Mouse (Mus musculus) heart, adult 2 months (tissue): ENCODE results near the gene Anapc16. TPM values are rescaled to one million over a fixed set of nuclear protein-coding genes. Genes with fewer than 3 reads are reported as not detected.

Experiments
- DNase-seq, 2 experiments: peaks; one replicate each; pipeline ENCODE4 v3.0.0; 2021
- H3K27ac ChIP-seq: fragments of 200-600 bp; 2 replicates; pipeline ENCODE4 v1.8.1; 2022
- H3K27me3 ChIP-seq: fragments of 200-500 bp; 2 replicates; pipeline ENCODE4 v1.6.1; 2012; ENCODE audit warnings: mild to moderate bottlenecking, low read length, inconsistent platforms, mixed read lengths; ENCODE audit not compliant: control insufficient read depth, insufficient read depth
- H3K36me3 ChIP-seq: fragments of 200-500 bp; 2 replicates; pipeline ENCODE4 v1.6.1; 2012; ENCODE audit warnings: low read length, inconsistent platforms; ENCODE audit not compliant: control insufficient read depth, insufficient read depth
- H3K4me1 ChIP-seq: fragments of 200-500 bp; 2 replicates; pipeline ENCODE4 v1.6.1; 2011; ENCODE audit warnings: low read length; ENCODE audit not compliant: control insufficient read depth, insufficient read depth
- H3K4me3 ChIP-seq: fragments of 200-600 bp; 2 replicates; pipeline ENCODE4 v1.8.1; 2022
- H3K79me2 ChIP-seq: fragments of 200-500 bp; replicated peaks from 2 replicates; pipeline ENCODE4 v1.6.1; 2012; ENCODE audit warnings: mild to moderate bottlenecking, inconsistent platforms, low read length, moderate library complexity, mixed read lengths; ENCODE audit not compliant: control insufficient read depth, insufficient read depth
- H3K9ac ChIP-seq: fragments of 200-500 bp; 2 replicates; pipeline ENCODE4 v1.6.1; 2012; ENCODE audit warnings: low read depth, mild to moderate bottlenecking, control low read depth, inconsistent platforms, low read length, mixed read lengths
- CTCF ChIP-seq: fragments of 200-600 bp; IDR thresholded peaks from 2 replicates; pipeline ENCODE4 v1.8.1; 2022; ENCODE audit warnings: antibody characterized with exemption, mild to moderate bottlenecking, moderate library complexity
- EP300 ChIP-seq: fragments of 200-500 bp; IDR thresholded peaks from 2 replicates; pipeline ENCODE4 v1.6.1; 2011; ENCODE audit warnings: low read depth, low read length, control low read depth; ENCODE audit not compliant: insufficient read depth
- POLR2A ChIP-seq: fragments of 200-500 bp; IDR thresholded peaks from 2 replicates; pipeline ENCODE4 v1.6.1; 2011; ENCODE audit warnings: mild to moderate bottlenecking, low read depth, low read length, control low read depth; ENCODE audit not compliant: insufficient read depth
- WGBS: fragments of 180-500 bp; shearing (Covaris S2); methylation state at CpG from one replicate; pipeline ENCODE4 v1.1.7; 2018; 5-methylcytosine and 5-hydroxymethylcytosine counted together
- intact Hi-C: fragments of 180-260 bp; cut with DNase I; formaldehyde crosslinking; loops from one replicate; pipeline ENCODE4 v1.15.1; 2025
- polyA plus RNA-seq: library from polyadenylated mRNA; depleted of rRNA; stranded (reverse); fragments of >200 nt; gene quantifications from 2 replicates; pipeline ENCODE4 v1.2.3, GENCODE M21; 2012
- total RNA-seq, 2 experiments: library from RNA; stranded (reverse); gene quantifications; 2 replicates each; pipeline ENCODE4 v1.2.3; 2021

Gene Anapc16
- total and polyA plus RNA-seq, 3 experiments, result 58.6 to 90.3 (median 70.1) TPM

DNA sequence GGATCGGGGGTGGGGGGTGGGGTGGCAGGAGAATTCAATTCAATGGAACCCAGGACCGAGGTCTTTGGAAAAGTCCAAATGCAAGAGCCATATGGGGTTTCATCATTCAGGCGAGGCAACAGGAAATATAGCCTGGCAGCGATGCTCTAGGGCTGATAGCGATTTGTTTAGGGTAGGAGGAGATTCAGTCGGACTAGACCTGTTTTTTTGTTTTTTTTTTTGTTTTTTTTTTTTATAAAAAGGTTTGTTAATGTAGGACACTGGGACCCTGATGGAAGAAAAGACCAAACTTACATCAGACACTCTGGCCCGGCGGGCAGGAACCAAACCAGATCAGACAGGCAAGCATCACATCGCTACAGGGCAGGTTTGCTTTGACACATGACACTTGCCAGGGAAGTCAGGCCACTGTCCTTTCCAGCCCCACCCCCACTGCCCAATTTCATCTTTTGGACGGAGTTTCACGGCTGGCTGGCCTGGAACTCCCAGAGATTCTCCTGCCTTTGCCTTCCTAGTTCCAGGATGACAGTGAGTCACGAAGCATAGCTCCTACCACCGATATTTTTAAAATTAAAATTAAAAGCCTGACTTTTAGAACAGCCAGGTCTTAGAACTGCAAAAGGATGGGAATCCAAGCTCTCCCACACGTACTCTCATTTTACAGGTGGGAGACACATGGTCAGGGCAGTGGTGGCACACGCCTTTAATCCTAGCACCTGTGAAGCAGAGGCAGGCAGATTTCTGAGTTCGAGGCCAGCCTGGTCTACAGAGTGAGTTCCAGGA is 50.0 kb downstream of the Anapc16 start:
- whole genome bisulfite sequencing, result 37% methylated on average over 16 of the region's 16 CpGs
- H3K4me1 ChIP-seq, result peaks cover 12% of the 10 kb centered on the region
- DNase-seq, result peak; percentile 51 to 63
- H3K27me3 ChIP-seq, result no peaks in the 10 kb centered on the region
- H3K4me3 ChIP-seq, result peak overlapping the region; percentile 78
- intact Hi-C loops, result loop anchor here (1.0 to 5.0 kb wide), 3 partner anchors 17 to 39 kb away; no protein-coding TSS in a partner anchor
- 0 out of 2 replicates have a peak, but pooled peaks have one; percentile 18 for TF ChIP-seq EP300
- no peak for TF ChIP-seq POLR2A
- H3K79me2 ChIP-seq, result peaks cover 3% of the 10 kb centered on the region; the same call in 1 of the 2 replicates
- H3K27ac ChIP-seq, result peak overlapping the region; percentile 97
- peaks cover 9% of the 10 kb centered on the region for H3K36me3 ChIP-seq
- H3K9ac ChIP-seq, result peak overlapping the region; percentile 45

DNA sequence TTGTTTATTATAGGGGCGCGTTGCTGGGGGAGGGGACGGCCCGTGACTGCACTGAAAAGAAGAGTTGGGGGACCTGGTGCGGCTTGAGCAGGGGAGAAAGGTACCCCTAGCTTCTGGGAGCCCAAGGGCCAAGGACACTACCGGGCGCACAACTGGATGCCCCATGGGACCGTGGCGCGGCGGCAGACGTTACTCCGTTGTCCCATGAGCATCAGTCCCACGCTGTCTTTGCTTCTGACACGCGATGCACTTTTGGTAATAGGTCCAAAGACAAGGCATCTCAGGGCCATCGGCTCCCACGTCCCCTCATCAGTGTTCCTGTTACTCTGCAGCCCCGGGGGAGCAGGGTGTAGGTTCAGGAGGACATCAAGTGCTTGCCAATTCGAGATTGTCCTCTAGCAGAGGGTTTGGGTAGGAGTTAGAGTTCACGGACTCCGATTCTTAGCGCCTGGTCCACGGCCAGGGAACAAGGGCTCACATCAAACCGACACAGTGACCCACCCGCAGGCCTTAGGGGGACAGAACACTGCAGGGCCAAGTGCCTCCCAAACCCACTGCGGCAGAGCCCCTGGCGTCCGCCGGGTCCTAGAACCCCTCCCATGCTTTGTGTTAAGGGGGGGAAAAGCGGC is 50.7 kb downstream of the Anapc16 start:
- Histone ChIP-seq H3K36me3 (peaks cover 9% of the 10 kb centered on the region), H3K4me1 (peaks cover 15% of the 10 kb centered on the region), H3K79me2 (peaks cover 3% of the 10 kb centered on the region; the same call in 1 of the 2 replicates), H3K4me3 (peak overlapping the region; percentile 78), H3K27ac (peak overlapping the region; percentile 97), H3K9ac (peak overlapping the region; percentile 76), H3K27me3 (no peaks in the 10 kb centered on the region)
- intact Hi-C loops, result loop anchor here (1.0 to 5.0 kb wide), 3 partner anchors 18 to 40 kb away; no protein-coding TSS in a partner anchor
- under 1% methylated on average over 31 of the region's 31 CpGs for WGBS
- DNase-seq, result peak; percentile 83 to 85
- TF ChIP-seq POLR2A (peak; percentile 73), EP300 (no peak)

- under 1% methylated on average over 76 of the region's 76 CpGs for WGBS
- DNase-seq, result peak; percentile 100
- no peak for TF ChIP-seq CTCF
- peak; percentile 99 for TF ChIP-seq EP300
- peak; percentile 100 for TF ChIP-seq POLR2A
- H3K27me3 ChIP-seq, result no peaks in the 10 kb centered on the region
- intact Hi-C loops, result loop anchor here (1.0 to 5.0 kb wide), 4 partner anchors 19 to 51 kb away; partner anchors contain the start of genes Anapc16 and Ascc1
- H3K79me2 ChIP-seq, result peaks cover 3% of the 10 kb centered on the region; the same call in 1 of the 2 replicates
- peaks cover 12% of the 10 kb centered on the region for H3K4me1 ChIP-seq
- H3K4me3 ChIP-seq, result peak within 1 kb of the TSS; percentile 99
- peak within 1 kb of the TSS; percentile 96 for H3K9ac ChIP-seq
- H3K27ac ChIP-seq, result peak within 1 kb of the TSS; percentile 98
- peaks cover 9% of the 10 kb centered on the region for H3K36me3 ChIP-seq
These were observed 51.5 kb downstream of the Anapc16 start, which contains the start of gene Ddit4 for GRCm38 (mm10) chr10:59951211-59952151. Ddit4 (minus strand) TSS chr10:59951834.

DNA sequence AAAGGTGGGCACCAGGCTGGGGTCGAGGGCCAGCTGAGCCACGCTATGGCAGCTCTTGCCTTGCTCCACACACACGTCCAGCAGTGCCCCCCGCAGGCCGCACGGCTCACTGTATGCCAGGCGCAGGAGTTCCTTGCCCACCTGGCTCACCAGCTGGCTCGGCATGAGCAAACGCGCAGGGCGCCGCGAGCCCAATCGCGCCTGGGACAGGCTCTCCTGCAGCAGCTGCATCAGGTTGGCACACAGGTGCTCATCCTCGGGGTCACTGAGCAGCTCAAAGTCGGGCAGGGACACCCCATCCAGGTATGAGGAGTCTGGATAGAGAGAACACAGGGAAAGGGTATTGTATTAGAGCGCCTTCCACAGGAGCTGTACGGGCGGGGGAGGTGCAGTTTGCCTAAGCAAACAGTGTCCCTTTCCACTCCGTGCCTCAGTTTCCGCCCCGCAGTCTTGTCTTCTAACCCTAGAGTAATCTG is 52.2 kb downstream of the Anapc16 start:
- peaks cover 3% of the 10 kb centered on the region; the same call in 1 of the 2 replicates for H3K79me2 ChIP-seq
- intact Hi-C loops, result loop anchor here (2.0 to 5.0 kb wide), 2 partner anchors 42 to 52 kb away; partner anchors contain the start of genes Anapc16 and Ascc1
- peak; percentile 84 to 87 for DNase-seq

More for the DNA sequence above, 52.2 kb downstream of the Anapc16 start:
- 4% methylated on average over 23 of the region's 23 CpGs for WGBS
- Histone ChIP-seq H3K9ac (peak overlapping the region; percentile 96), H3K4me3 (peak overlapping the region; percentile 99), H3K36me3 (peaks cover 9% of the 10 kb centered on the region), H3K27ac (peak overlapping the region; percentile 98), H3K4me1 (peaks cover 12% of the 10 kb centered on the region), H3K27me3 (no peaks in the 10 kb centered on the region)
- TF ChIP-seq EP300 (no peak), CTCF (peak; percentile 84)
